Mouse (Mus musculus) cerebellum, adult (tissue): Measurements from ENCODE around the gene Cib2.

Experiments
- ATAC-seq: cut with Nextera tagmentation; 2 replicates; pipeline ENCODE4 v1.9.2; 2017; ENCODE audit warnings: mild to moderate bottlenecking, moderate library complexity, mixed read lengths; ENCODE audit not compliant: insufficient number of reproducible peaks, low FRiP score, low TSS enrichment

Gene Cib2

DNA sequence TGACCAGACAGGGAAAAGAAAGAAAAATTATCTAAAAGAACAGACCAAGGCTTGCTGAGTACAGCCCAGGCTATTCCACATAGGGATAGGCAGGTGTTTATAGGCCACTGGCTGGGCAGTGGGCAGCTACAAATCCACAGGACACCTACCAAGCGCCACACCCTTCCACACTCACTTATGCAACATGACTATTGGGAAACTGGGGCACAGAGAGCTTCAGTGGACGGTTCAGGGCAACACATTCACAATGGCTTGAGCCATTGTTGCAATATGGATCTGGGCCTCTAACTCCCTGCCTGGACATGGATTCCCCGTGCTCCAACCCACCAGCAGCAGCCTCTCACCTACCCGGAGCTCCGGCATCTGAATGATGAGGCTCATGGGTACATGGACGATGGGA lies 10.6 kb downstream of the Cib2 start:
- ATAC-seq = no peak

DNA sequence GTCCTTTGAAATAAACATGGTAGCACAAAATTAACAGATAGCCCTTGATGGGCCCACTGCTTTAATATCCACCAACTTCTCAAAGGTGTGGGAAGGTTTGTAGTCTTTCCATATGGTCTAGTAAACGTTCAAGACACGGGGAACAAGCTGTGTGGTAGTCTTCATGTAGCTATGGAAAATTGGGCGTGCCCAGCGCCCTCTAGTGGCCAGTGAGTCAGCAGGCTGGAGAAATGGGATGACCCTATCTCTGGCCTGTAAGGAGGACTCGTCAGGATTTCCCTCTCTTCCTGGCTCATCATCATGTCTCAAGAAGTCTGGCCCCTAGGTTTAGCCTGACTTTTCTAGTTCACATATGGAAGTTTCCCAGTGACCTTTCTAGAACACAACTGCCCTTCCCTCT lies 12.5 kb downstream of the Cib2 start:
- 0 out of 2 replicates have a peak, but pooled peaks have one; percentile 39 for ATAC-seq

GRCm38 (mm10) chr9:54544954-54545315 lies 15.1 kb downstream of the Cib2 start:
- ATAC-seq = no peak

GRCm38 (mm10) chr9:54544212-54544953 lies 15.6 kb downstream of the Cib2 start:
- no peak for ATAC-seq

GRCm38 (mm10) chr9:54540801-54541200 lies 19.2 kb downstream of the Cib2 start:
- ATAC-seq = no peak

DNA sequence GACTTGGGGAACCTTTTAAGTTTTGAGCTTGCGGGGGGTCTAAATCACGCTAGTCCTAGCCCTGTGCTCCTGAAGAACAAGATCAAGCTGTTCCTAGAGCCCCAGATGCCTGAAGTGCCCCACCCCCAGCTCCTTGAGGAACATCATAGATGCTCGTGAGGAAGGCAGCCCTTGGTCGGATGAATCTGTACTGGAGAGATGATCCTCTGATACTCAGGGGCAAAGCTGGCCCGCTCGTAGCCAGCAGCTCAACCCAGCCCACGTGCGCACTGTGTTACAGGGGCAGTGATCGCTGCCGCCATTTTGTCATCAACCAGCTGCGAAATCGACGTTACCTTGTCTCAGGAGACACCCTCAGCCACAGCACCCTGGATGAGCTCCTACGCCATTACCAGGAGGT lies 21.3 kb downstream of the Cib2 start, which contains the start of gene Sh2d7:
TSS of gene Sh2d7 (plus strand) at position 301 of the 400 bp plus-strand sequence.
- no peak for ATAC-seq

DNA sequence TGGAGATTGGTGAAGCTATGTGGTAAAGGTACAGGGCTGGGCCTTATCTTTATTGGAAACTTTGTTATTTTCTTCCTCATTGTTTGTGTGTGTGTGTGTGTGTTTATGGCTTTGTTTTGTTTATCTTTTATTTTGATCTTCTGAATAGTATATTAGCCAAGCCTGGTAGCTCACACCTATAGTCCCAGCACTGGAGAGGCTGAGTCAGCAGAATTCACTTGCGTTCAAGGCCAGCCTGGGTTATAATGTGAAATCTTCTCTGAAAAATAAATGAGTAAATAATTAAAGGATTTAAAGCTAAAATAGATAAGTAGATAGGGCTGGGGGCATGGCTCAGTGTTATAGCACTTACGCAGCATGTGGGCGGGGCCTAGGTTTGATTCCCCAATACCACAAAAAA lies 21.8 kb downstream of the Cib2 start:
- ATAC-seq = no peak

- no peak for ATAC-seq
These were observed 22.5 kb downstream of the Cib2 start for GRCm38 (mm10) chr9:54537480-54537879.

DNA sequence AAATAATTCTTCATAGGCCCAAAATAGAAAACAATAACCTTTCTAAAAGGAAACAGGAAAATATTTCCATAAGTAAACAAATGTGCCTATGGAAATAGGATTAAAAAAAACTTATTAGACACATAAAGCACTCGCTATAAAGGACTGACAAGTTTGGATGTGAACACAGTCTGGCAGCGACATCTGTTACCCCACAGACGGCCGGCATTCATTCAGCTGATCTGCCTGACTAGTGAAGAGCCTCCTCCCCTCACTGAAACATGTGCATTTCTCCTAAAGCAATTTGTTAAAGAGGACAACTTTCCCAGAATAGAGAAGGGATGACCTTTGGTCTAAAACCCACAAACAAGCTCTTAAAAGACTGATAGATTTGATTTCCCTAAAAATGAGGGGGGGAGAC lies 23.0 kb downstream of the Cib2 start:
- no peak for ATAC-seq

GRCm38 (mm10) chr9:54536236-54536635 lies 23.8 kb downstream of the Cib2 start:
- no peak for ATAC-seq

GRCm38 (mm10) chr9:54533975-54534374 lies 26.0 kb downstream of the Cib2 start:
- ATAC-seq = peak; percentile 31; the same call in 1 of the 2 replicates

GRCm38 (mm10) chr9:54532926-54533325 lies 27.1 kb downstream of the Cib2 start:
- ATAC-seq = no peak

GRCm38 (mm10) chr9:54531421-54531820 lies 28.6 kb downstream of the Cib2 start:
- no peak for ATAC-seq

GRCm38 (mm10) chr9:54530836-54531235 lies 29.2 kb downstream of the Cib2 start:
- ATAC-seq = no peak

DNA sequence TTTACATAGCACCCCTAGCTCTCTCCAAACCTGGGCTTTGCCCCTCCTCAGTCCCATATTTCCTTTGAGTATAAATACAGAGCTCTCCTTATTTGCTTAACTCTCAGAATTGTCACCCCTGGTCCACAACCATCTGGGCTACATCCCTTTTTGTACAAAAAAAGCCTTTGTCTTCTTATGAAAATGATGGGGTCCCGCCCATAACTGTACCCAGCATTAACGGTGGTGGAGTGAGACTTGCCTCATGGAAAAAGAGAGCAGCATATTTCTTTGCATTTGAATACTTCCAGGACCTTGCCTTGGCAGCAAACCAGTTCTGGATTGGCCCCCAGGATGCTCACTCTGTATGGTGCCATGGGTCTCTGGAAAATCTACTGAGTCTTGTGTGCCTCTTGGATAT lies 30.1 kb downstream of the Cib2 start:
- no peak for ATAC-seq

DNA sequence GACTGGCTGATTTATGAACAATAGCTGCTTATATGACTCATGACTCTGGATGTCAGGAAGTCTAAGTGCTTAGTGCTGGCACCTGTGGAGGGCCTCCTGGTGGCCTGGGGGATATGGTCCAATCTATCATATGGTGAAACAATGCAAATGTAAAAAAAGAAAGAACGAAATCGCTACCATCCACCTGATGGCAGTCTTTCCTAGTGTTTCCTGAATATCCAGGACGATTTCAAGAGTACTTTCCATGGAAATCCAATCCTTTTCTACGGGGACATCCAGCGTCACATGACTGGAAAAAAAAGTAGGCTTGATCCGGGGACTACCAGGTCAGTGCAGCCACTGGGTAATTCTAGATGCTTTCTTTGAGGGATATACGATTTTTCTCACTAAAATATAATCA lies 32.3 kb downstream of the Cib2 start:
- no peak for ATAC-seq

- ATAC-seq = no peak
These were observed 39.7 kb downstream of the Cib2 start for GRCm38 (mm10) chr9:54520286-54520685.

- no peak for ATAC-seq
These were observed 41.1 kb downstream of the Cib2 start for GRCm38 (mm10) chr9:54518921-54519320.

DNA sequence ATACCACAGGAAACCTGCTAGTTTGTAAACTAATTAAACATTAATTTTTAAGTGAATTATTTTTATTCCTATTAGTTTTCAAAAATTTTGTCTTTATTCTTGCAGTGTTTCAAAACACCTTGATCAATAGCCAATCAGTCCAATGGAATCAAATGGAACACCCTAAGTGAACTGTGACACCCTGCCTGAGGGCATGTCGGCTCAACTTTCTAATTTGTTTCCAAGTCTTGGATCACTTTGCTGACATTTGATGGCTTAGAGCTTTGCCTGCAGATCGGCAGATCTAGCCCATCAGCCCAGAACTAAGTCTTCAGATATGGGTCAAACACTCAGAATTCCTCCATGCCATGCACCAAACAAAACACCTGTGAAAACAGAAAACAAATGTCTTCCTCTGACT lies 44.0 kb downstream of the Cib2 start:
- ATAC-seq = no peak

DNA sequence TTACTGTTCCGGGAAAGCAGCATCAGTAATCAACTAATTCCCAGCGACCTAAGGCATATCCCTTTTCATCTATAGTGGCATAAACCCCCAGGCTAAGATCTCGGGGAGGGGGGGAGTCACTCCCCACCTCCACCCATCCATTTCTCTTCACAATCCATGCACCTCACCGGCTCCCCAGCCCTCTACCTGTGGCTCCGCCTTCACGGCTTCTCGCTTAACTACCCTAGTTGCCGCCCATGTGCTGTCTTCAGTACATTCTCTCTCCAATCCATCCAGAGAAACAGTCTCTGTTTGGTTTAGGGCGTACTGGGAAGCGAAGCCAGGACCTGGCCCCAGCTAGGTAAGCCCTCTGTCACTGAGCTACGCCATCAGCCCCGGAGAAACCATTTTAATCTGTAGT lies 57.1 kb downstream of the Cib2 start:
- no peak for ATAC-seq

GRCm38 (mm10) chr9:54502111-54502495 lies 57.9 kb downstream of the Cib2 start:
- ATAC-seq = no peak

GRCm38 (mm10) chr9:54501453-54502110 lies 58.4 kb downstream of the Cib2 start, which contains the start of gene Dmxl2:
TSS of gene Dmxl2 (minus strand) at chr9:54501626.
- peak; percentile 88 for ATAC-seq
